In the genomic region with DNA sequence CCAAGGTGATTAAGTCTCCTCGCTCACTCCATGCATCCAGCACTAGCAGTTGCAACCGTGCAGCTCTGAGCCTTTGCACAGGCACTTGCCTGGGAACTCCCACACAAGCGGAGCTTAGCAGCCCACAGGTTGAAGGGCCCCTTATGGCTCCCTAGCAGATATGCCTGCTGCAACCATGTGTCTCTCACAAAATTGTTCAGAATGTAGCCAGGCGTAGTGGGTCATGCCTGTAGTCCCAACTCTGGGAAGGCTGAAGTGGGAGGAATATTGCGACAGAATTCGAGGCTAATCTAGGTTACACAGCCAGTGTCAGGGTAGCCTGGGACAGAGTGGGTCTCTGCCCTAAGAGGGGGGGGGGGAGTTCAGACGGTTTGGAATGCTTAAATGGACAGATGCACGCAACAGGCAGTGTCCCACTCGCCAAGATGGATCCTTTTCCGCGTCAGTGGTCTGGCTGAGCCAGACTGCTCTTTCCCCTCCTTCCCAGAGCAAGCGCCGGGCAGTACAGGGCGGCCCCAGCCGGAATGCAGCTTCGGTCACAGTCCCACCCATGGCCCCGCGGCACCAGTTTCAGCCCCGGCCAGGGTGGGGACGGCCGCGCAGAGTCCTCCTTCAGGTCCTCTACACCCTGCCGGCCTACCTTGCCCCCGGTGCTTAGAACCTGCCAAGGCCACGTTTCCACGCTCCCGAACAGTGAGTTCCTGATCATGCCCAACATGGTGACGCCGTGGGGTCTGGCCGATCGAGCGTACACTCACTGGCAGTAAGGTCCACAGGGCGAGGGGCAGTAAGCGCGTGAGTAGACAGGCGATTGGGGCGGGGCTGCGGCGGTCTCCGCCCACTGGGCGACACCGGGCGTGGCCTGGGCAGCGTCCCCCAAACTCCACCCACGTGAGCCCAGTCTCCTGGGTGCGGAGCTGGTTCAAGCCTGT, we compare ENCODE assay signal across 8 mouse cellular contexts. TPM values are rescaled to one million over a fixed set of nuclear protein-coding genes. Genes with fewer than 3 reads are reported as not detected.
DNase-seq lines count a peak whose midpoint lies in the region; ATAC-seq and TF ChIP-seq lines count a peak whose summit lies in the region.

No protein-coding gene starts in this region.

- WGBS in hindbrain, embryonic 11.5 days = 5% methylated on average over 45 of the region's 46 CpGs

- DNase-seq in Patski (ENCODE audit: low read depth, low spot score) = no peak
- peak; percentile 95 for DNase-seq in cerebellum, postnatal 10 days
- peak; percentile 77 to 80 for DNase-seq in frontal cortex, postnatal 10 days (ENCODE audit: low spot score in 2 of 2)
- DNase-seq in hindbrain, embryonic 11.5 days (ENCODE audit: low spot score) = peak; percentile 86
- DNase-seq in layer of hippocampus, postnatal 36 days = peak; percentile 80 to 81
- DNase-seq in lung, postnatal 25 days (ENCODE audit: low spot score) = peak; percentile 88
- peak; percentile 87 for DNase-seq in retina, embryonic 14.5 days (ENCODE audit: low spot score)
- peak; percentile 88 for DNase-seq in thymus, postnatal 4 days

- peak overlapping the region; percentile 93 for H3K4me2 ChIP-seq in hindbrain, embryonic 11.5 days (replicated peaks; ENCODE audit: low read depth, low read length)

- peak overlapping the region; percentile 58 for H3K9ac ChIP-seq in hindbrain, embryonic 11.5 days (ENCODE audit: low read depth, low read length)

- H3K27me3 ChIP-seq in Patski = no peaks in the 10 kb centered on the region
- H3K27me3 ChIP-seq in hindbrain, embryonic 11.5 days (ENCODE audit: control insufficient read depth, insufficient read depth, low read length) = no peaks in the 10 kb centered on the region

- no peaks in the 10 kb centered on the region for H3K9me3 ChIP-seq in hindbrain, embryonic 11.5 days (ENCODE audit: control insufficient read depth, low read length)

- CTCF ChIA-PET in Patski (lab: Charles Lee) = no interaction called here

- ATAC-seq in Patski = peak; percentile 67
- peak; percentile 91 for ATAC-seq in hindbrain, embryonic 11.5 days (ENCODE audit: low FRiP score)

- H3K27ac ChIP-seq in hindbrain, embryonic 11.5 days (ENCODE audit: low read depth, low read length) = no peak overlapping the region

- POLR2A ChIA-PET in Patski (lab: Charles Lee) = no interaction called here

- peak overlapping the region; percentile 48 for H3K4me3 ChIP-seq in hindbrain, embryonic 11.5 days (ENCODE audit: low read depth, low read length)

- no peaks in the 10 kb centered on the region for H3K36me3 ChIP-seq in hindbrain, embryonic 11.5 days (ENCODE audit: control insufficient read depth, insufficient read depth, low read length)

- H3K4me1 ChIP-seq in hindbrain, embryonic 11.5 days (replicated peaks; ENCODE audit: control insufficient read depth, insufficient read depth, low read length) = no peaks in the 10 kb centered on the region

- in situ Hi-C loops in Patski (cut with MboI; ENCODE audit: low pct_unique_long_range_greater_than_20kb) = loop anchor here (25.0 kb wide), 1 partner anchor 970 kb away; no protein-coding TSS in a partner anchor

- no peak for TF ChIP-seq CTCF in Patski (IDR thresholded peaks at IDR 0.05)

RNA-seq across cellular contexts. Expression of a gene that starts 30.1 kb away (rescaled TPM):
- 16.8 TPM for polyA plus RNA-seq in Patski (2021)
- polyA plus RNA-seq in hindbrain, embryonic 11.5 days (2014; fragmentation: Nextera tagmentation; extraction: Ambion mirVana) = 32.5 and 34.2 TPM in 2 replicates
- 100 to 1,000 TPM; 157 to 166 TPM for total RNA-seq in layer of hippocampus, postnatal 36 days (2021)

RNA-seq across cellular contexts. Expression of a gene that starts 30.2 kb away (rescaled TPM):
- 5.2 TPM for polyA plus RNA-seq in Patski (2021)
- 2.6 and 4.1 TPM in 2 replicates for polyA plus RNA-seq in hindbrain, embryonic 11.5 days (2014; fragmentation: Nextera tagmentation; extraction: Ambion mirVana)
- total RNA-seq in layer of hippocampus, postnatal 36 days (2021) = 10 to 100 TPM; 74.3 to 79.5 TPM

RNA-seq across cellular contexts. Expression of a gene that starts 49.6 kb away (rescaled TPM):
- polyA plus RNA-seq in Patski (2021) = not detected
- polyA plus RNA-seq in hindbrain, embryonic 11.5 days (2014; fragmentation: Nextera tagmentation; extraction: Ambion mirVana) = not detected in 2 replicates
- total RNA-seq in layer of hippocampus, postnatal 36 days (2021) = not detected
